Mouse (Mus musculus) heart, adult 10 weeks (tissue): Measurements from ENCODE around the gene Hist1h2bk. TPM values are rescaled to one million over a fixed set of nuclear protein-coding genes. Genes with fewer than 3 reads are reported as not detected.

ENCODE experiments used
- polyA plus RNA-seq: library from polyadenylated mRNA; stranded (reverse); fragments of 350-450 nt; fragmentation: Illumina TruSeq; extraction: RNeasy Lipid Tissue Mini Kit (QIAGEN cat#74804); gene quantifications from one replicate; pipeline ENCODE4 v1.2.3, GENCODE M21; 2014; ENCODE audit warnings: low read depth, low replicate concordance

Gene Hist1h2bk
- polyA plus RNA-seq: not detected

DNA sequence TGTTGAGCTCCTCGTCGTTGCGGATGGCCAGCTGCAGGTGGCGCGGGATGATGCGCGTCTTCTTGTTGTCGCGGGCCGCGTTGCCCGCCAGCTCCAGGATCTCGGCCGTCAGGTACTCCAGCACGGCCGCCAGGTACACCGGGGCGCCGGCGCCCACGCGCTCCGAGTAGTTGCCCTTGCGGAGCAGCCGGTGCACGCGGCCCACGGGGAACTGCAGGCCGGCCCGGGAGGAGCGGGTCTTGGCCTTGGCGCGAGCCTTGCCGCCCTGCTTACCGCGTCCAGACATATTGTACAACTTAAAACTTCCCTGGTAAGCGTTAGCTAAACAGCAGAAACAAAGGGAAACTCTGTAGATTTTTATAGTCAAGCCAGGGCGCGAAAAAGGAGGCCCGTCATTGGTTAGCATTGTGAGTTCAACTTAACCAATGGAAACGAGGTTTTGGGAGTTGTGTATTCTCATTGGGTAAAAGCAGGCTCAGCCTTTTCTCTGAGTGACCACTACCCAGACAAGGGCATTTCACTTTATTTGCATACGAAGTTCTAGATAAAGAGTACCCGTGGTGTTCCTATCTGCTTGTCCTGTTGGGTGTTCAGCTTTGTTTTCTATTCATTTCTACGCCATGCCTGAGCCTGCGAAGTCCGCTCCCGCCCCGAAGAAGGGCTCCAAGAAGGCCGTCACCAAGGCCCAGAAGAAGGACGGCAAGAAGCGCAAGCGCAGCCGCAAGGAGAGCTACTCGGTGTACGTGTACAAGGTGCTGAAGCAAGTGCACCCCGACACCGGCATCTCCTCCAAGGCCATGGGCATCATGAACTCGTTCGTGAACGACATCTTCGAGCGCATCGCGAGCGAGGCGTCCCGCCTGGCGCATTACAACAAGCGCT, at the start of gene Hist1h2bk, which contains the start of gene Hist1h2ah:
Hist1h2bk (plus strand) TSS at position 604 of the 882 bp plus-strand sequence.
Hist1h2ah (minus strand) TSS at position 302 of the 882 bp plus-strand sequence.

DNA sequence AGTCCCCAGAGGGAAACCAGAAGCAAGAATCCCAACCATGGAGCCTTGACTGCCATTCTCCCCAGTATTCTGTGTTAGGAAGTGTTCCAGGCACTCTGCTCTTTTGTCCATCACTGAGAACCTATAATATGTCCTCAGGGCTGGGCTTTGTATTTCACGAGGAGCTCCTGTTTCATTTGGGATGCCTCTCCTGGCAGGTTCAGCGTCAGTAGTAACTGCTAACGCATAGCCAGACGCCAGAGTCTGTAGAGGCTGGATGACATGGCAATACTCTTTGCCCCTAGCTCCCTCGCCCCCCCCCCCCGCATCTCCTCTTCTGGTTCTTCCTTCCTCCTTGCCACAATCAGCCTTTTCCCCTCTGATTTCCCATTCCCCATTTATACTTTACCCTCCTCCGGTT, 26.0 kb upstream of the Hist1h2bk start, which contains the start of gene Prss16:
Prss16 (minus strand) TSS at position 101 of the 400 bp plus-strand sequence.

DNA sequence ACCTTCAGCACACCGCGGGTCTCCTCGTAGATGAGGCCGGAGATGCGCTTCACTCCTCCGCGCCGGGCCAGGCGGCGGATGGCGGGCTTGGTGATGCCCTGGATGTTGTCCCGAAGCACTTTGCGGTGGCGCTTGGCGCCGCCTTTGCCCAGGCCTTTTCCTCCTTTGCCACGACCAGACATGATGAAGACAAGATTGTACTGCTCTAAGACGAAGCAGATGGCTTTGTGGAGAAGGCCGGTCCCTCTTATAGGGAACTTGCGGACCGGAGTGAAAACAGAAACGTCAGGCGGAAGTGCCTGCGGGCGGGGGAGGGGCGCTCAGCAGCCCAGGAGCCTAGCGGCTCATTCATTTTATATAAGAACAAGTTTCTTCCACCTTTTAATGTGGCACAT, 5.5 kb downstream of the Hist1h2bk start, which contains the start of gene Hist1h4i:
Hist1h4i (minus strand) TSS at position 221 of the 395 bp plus-strand sequence.

GRCm38 (mm10) chr13:22042568-22043502, 7.2 kb downstream of the Hist1h2bk start, which contains the start of the genes Hist1h2ag and Hist1h2bj:
Hist1h2ag (minus strand) TSS chr13:22042944.
Hist1h2bj (plus strand) TSS chr13:22043214.

GRCm38 (mm10) chr13:22084140-22084539, 48.5 kb downstream of the Hist1h2bk start, which contains the start of gene Vmn1r188:
Vmn1r188 (plus strand) TSS chr13:22084440.

Other genes starting within 250 kb of the Hist1h2bk start
- gene Hist1h2an, start 248.7 kb upstream of the Hist1h2bk start, polyA plus RNA-seq: not detected
- gene Hist1h2bp, start 248.4 kb upstream of the Hist1h2bk start, polyA plus RNA-seq: not detected
- 0.92 TPM for gene Hist1h2bq, start 225.7 kb upstream of the Hist1h2bk start, polyA plus RNA-seq
- gene Hist1h2ao, start 225.4 kb upstream of the Hist1h2bk start, polyA plus RNA-seq: not detected
- gene Hist1h4m, start 224.1 kb upstream of the Hist1h2bk start, polyA plus RNA-seq: not detected
- gene Hist1h4n, start 203.7 kb upstream of the Hist1h2bk start, polyA plus RNA-seq: not detected
- gene Hist1h2ap, start 202.4 kb upstream of the Hist1h2bk start, polyA plus RNA-seq: not detected
- not detected for gene Hist1h2br, start 202.1 kb upstream of the Hist1h2bk start, polyA plus RNA-seq
- gene Zfp184, start 90.8 kb upstream of the Hist1h2bk start, polyA plus RNA-seq: 0.31 TPM
- gene Pom121l2, start 54.7 kb upstream of the Hist1h2bk start, polyA plus RNA-seq: not detected
- not detected for gene Prss16, start 26.1 kb upstream of the Hist1h2bk start, polyA plus RNA-seq
- not detected for gene Hist1h2ah, start 302 bp upstream of the Hist1h2bk start, polyA plus RNA-seq
- 6.0 TPM for gene Hist1h4i, start 5.5 kb downstream of the Hist1h2bk start, polyA plus RNA-seq
- not detected for gene Hist1h2ag, start 7.1 kb downstream of the Hist1h2bk start, polyA plus RNA-seq
- gene Hist1h2bj, start 7.3 kb downstream of the Hist1h2bk start, polyA plus RNA-seq: not detected
- gene Vmn1r188, start 48.6 kb downstream of the Hist1h2bk start, polyA plus RNA-seq: not detected
- not detected for gene Vmn1r189, start 70.0 kb downstream of the Hist1h2bk start, polyA plus RNA-seq
- gene Vmn1r191, start 148.1 kb downstream of the Hist1h2bk start, polyA plus RNA-seq: not detected
- not detected for gene Vmn1r192, start 155.3 kb downstream of the Hist1h2bk start, polyA plus RNA-seq
- not detected for gene Vmn1r193, start 187.3 kb downstream of the Hist1h2bk start, polyA plus RNA-seq
- gene Vmn1r194, start 208.3 kb downstream of the Hist1h2bk start, polyA plus RNA-seq: not detected
- not detected for gene Vmn1r195, start 234.7 kb downstream of the Hist1h2bk start, polyA plus RNA-seq